Mouse (Mus musculus): Measurements from ENCODE around the gene Tiparp.

The Tiparp gene

DNA sequence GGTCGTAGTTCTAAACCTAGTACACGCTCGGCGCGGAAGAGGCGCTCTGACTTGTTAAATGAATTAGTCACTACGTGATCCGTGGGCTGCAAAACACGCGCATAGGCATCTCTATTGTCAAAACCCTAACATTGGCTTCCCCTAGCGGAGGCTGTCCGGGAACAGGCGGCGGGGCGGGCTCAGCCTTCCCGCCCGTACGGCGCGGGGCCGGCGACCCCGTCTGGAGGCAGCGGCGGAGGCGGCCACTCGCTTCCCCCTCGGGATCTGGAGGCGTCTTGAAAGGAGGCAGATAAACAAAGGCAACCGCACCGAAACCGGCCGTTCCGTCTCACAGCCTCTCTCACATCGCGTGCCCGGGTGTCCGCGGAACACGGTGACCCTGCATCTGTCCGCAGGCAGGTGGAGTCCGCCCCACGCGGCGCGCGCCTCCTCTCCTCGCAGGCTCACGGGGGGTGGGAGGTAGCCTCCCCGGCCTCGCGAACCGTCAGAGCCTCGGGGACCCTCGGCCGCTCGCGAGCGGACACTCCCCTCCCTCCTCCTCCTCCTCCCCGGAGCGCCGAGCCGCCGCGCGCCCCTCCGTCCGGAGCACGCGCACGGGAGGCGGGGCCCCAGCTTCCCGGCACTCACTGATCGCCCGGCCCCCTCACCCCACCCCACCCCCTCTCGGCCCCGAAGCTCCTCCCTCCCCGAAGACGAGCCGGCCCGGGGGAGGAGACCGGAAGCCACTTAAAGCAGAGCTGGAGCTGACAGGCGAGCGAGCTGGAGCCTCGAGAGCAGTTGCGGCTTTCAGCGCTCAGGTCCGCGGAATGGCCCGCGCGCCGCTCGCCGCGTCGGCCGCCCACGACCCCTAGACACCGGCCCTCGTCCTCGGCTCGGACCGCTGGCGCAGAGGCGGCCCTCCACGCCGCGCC lies at the start of gene Tiparp:
Gene Tiparp (plus strand): TSS at position 720 of the 911 bp plus-strand sequence.
- peak; percentile 99 for DNase-seq (ENCODE audit: inconsistent ontology term)

DNA sequence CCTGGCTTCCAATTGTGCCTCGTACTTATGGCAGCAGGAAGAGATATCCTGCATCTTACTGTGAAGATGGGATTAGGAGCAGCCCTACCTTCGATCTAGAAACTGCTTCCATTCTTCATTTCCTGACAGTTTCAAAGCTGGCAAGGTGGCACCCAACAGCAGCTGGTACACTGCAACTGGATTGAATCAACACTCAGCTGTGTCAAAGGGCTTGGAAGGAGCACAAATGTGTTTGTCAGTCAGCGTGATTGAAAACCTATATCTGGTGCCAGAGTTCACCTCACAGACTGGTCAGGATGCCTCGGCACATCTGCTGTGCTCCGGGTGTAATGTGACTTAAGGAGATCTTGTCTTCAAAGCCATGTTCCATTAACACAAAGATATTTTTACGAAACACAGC lies 47.5 kb upstream of the Tiparp start:
- no peak for DNase-seq (ENCODE audit: inconsistent ontology term)

DNA sequence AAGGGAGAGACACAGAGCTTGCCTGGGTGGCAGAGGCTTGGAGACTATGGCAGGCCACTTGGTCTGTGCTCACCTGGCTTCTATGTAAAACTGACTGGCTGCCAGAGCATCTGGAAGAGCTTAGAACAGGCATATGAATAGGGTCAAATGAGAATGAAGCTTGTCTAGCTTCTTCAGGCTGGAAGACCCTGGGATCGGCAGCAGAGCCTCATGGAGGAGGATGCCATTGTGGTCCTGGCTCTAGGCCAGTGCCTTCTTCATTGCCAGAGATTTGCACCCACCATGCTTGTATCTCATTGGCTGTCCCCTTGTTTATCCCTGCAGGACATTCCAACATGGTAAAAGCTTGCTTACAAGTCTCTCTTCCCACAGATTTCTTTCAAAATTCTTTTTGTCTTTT lies 45.9 kb upstream of the Tiparp start:
- peak; percentile 66 for DNase-seq (ENCODE audit: inconsistent ontology term)

DNA sequence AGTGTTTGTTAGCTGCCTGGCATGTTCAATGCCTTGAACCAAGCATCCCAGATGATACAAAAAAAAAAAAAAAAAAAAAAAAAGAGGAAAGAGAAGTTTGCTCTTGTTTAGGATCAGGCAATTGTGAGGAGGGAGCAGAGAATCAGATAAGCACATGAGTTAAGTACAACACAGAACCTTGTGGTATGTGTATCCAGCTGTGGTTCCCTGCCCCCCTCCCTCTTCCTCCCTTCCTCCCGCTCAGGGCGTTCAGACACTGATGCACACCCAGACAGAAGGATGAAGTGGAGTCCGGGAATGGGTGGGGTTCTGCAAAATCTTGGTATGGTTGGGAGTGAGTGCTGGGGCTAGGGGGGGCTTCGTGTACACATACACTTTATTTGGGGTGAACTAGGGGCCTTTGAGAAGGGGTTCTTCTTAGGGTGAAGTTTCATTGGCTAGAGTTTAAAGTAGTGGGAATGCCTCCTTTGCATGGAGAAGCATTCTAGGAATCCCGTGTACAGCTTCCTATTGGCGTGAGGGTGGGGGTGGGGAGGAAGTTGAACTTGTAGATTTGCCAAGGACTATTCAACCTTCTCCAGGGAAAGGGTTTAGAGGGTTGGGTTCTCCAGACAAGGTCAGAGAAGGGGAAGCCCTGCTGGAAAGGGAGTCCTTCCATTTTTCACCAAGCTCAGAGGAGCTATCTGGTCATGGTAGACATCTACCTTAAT lies 45.4 kb upstream of the Tiparp start:
- DNase-seq (ENCODE audit: inconsistent ontology term), result peak; percentile 5

DNA sequence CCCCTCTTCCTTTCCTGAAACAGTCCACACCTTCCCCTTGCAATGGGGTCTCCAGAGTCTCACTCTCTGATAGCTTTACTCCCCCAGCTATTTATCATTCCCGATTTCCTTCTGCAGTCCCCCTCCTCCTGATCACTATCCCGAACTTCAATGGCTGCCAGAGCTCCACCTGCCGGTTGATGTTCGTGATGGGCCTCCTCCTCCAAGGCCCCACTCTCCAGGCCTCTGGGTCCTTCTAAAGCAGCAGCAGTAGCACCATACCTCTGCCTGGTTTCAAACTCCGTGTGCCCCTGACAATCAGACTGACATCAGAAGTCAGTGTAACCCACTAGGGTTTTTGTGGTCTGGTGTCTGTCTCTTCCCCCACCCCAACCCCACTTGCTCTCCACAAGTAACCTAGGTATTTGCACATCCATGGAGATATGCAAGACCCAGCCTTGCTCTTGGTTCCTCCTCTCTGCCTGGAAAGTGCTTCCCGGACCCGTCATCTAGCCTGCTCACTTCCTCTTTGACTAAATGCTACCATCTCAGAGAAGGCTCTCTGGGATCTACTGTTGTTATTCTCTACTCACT lies 44.0 kb upstream of the Tiparp start:
- DNase-seq (ENCODE audit: inconsistent ontology term), result no peak

DNA sequence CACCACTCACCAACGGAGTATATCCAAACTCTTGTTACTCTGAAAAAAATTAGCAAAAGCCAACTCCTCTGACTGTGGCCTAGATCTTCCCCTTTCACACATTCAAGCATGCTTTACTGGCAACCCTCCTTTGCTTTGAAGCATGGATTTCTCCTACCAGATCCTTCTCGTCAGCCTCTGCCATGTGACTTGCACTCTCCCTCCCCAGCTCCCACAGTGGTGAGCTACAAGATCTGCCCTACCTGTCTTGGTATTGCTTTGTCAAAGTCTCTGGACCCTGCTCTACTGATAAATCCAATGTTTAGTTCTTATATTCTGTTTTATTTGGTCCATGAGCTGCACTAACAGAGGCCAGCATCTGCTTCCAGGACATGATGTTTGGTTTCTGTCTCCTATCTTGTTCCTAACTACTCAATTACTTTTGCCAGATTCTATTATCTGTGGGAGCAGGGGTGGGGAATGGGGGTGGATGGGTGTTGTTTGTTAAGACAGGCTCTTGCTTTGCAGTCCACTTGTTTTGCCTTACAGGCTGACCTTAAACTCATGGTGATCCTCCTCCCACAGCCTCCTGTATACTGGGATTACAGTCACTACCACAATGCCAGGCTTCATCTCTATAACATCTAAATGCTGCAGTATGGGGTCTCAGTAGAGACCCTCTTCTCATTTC lies 40.7 kb upstream of the Tiparp start:
- no peak for DNase-seq (ENCODE audit: inconsistent ontology term)

DNA sequence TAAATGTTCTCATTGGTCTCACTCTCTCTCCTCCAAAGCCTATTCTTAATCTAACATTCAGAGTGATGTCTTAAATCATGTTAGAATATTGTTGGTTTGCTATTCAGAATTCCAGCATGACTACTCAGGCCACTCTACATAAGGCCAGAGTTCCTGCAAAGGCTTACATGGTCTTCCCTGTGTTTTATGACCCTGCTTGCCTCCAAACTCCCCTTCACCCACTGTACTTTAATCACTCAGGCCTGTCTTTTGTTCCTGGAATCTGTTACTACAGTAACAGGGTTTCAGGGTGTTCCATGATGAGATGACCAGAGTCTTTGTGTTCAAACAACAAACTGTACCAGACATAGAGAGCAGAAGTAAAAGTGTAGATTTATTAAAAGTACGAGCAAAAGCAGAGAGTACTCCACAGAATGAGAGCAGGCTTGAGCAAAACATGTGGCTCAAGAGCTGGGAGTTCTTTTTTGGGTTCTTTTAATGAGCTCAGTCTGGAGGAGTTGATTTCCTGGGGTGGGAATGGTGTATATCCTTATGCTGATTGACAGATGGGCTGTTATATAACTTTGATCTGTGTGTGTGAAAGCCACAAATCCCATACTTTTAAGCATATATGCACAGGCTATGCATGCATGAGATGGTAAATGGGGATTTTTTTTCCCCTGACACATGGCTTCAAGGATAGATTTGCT lies 39.5 kb upstream of the Tiparp start:
- DNase-seq (ENCODE audit: inconsistent ontology term), result no peak

DNA sequence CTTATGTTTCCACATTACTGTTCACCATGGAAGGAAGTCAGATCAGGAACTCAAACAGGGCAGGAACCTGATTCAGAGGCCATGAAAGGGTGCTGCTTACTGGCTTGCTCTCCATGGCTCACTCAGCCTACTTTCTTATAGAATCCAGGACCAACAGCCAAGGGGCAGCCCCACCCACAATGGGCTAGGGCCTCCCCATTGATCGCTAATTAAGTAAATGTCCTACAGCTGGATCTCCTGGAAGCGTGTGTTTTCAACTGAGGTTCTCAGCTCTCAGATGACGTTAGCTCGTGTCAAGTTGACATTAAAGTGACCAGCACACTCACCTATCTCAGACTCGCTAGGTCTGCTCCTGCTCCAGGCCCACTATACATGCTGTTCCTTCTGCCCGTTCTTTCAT lies 38.6 kb upstream of the Tiparp start:
- no peak for DNase-seq (ENCODE audit: inconsistent ontology term)

DNA sequence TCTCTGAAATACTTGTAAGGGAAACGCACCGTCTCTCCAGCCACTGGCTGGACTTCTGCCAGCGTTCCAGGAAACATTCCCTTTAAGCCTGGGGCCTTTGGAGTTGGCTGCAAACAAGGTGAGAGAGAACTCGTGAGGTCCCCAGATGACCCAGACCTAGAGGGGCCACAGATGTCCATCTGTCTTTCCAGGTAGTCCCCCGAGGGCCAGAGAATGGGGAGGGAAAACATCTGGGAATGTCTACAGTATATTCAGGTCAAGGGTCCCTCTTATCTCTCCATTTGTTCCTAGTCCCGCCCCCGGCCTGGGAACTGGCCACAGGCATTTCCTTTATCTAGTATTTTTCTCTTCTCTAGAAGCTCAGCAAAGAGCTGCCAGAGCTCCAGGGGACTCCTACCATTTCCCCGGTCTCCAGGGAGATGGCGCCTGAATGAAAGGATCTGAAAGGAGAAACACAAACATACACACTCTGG lies 33.9 kb upstream of the Tiparp start:
- no peak for DNase-seq (ENCODE audit: inconsistent ontology term)

DNA sequence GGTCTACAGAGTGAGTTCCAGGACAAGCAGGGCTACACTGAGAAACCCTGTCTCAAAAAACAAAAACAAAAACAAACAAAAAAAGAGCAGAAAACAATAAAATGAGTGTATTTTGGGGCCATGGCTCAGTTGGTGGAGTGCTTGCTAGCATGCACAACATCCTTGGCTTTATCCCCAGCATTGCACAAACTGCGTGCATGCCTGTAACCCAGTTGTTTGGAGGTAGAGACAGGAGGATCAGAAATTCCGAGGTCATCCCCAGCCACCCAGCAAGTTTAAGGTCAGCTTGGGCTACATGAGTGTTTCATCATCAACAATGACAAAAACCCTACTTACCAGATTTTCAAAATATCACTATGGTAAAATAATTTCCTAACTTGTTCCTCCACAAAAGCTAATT lies 20.4 kb upstream of the Tiparp start:
- DNase-seq (ENCODE audit: inconsistent ontology term), result no peak

DNA sequence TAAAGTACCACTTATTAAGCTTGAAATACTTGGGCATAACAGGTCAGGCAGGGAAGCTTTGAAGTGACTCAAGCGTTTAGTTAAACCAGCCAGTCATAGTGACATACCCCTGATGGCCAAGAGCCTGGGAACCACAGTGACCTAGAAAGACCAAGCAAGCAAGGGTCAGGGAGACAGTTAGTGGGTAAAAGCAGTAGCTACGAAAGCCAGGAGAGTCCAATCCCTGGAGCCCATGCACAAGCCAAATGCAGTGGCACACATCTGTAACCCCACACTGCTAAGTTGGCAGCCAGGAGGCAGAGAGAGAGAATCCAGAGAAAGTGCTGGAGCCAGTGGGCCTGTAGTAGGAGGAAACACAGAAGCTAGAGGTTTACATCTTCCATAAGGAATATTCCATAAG lies 17.6 kb upstream of the Tiparp start:
- DNase-seq (ENCODE audit: inconsistent ontology term), result no peak

DNA sequence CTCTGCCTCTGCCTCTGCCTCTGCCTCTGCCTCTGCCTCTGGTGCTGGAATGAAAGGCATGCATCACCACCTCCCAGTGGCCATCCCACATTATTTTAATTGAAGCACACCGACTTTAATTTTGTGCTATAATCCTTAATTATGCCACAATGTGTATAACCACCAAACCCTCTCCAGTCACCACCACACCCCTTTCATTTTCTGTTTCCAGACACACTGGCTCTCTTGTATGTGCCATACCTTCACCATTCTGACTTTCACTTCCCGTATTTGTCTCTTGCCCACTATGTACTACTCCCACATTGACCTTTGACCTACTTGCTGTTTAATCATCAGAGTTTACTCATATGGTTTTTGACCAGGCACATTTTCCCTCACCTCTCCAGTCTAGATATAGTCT lies 12.5 kb upstream of the Tiparp start:
- DNase-seq (ENCODE audit: inconsistent ontology term), result no peak

DNA sequence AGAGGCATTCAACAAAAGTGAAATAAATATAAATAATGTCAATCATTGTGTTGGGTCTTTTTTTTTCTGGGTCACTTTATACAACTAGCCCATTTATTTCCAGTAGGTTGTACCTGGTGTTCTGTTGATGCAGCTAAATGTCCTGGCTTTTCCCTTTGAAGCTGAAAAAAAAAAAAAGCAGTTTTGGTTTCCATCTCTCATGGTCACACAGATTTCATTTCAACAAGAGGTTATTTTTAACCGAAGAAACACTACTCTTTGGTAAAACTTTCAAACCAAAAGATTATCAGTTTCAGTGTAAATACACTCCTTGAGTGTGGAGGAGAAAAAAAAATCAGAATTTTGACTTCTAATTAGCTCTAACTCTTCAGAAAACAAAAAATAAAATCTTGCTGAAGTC lies 11.7 kb upstream of the Tiparp start:
- no peak for DNase-seq (ENCODE audit: inconsistent ontology term)

DNA sequence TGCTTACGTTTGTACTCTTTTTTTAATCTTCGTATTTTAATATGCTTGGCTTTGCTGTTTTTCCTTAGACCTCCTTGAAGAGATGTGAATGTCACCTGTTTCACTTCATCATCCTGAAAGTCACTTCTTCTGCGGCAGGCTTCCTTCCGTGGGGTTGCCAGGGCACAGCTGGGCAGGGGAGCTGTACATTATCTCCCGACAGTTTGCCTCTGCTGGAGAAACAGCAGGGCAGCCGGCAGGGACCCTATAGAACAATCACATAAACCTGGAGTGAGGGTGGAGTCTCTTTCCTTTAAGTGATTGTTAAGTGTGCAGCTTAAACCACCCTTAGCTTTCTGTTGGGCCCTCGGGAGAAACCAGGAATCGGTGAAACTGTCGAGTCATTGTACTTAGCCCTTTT lies 11.1 kb upstream of the Tiparp start:
- no peak for DNase-seq (ENCODE audit: inconsistent ontology term)

DNA sequence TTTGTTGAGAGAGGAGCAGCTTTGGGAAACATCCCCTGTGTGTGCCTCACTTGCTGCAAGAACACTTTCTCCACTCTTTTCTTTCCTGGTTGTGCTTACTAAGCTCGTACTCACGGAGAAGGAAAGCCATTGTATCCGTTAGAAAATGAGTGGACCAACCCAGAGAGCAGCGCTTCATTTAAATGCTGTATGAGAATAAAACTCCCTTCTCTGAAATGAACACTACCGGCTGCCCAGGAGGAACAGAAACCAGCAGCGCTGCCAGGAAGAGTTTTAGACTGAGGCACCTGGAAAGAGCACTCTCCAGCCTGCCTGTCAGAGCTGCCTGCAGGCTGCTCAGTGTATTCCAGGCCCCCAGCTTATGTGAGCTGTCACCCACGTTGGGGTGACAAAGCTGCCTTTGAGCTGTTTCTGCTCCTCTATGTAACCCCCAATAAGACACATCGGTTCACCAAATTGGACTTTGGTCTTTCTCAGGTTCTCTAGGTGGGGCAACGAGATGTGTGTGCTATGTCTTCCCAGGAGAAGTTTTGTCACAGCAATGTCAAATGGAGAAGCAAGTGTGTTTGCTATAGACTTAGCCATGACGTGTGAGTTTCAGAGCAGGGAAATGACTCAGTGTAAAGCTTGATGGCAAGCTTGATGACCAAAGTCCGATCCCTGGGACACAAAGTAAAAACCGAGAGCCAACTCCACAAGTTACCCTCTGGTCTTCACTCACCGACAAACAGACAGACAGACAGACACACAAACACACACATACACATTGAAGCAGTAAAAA lies 10.3 kb upstream of the Tiparp start:
- no peak for DNase-seq (ENCODE audit: inconsistent ontology term)

DNA sequence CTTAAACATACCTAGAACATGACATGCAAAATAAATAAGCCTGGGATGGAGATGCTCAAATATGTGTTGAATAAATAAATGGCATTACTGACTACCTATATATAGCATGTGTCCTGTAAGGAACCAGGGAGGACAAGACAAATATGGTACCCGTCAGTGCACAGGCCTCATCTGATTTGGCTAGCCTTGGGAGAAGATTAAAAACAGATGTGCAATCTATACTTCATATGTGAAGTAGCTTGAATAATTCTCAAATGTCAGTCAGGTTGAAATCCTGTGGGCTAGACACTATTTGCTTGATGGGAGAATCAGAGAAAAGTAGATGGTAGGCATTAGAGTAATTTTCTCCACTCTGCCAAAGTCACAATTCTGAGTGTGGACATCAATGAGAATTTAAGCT lies 6.8 kb upstream of the Tiparp start:
- DNase-seq (ENCODE audit: inconsistent ontology term), result no peak

DNA sequence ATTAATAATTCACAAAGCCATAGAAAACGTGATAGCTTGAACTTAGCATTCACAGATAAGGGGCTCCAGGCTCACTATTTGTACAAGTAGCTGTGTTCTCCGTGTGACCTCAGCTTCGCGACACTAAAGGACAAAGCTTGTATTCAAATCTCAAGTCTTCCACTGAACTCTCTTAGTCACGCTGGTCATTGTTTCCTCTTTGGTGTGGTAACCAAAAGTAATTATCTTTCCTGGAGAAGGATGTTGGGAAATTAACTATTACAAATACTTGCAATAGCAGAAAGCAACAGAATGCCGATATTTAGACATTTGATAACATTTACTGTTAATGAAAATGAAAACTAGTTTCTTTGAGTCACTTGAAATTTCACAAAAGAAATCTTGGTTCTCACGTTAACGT lies 4.8 kb upstream of the Tiparp start:
- DNase-seq (ENCODE audit: inconsistent ontology term), result no peak

DNA sequence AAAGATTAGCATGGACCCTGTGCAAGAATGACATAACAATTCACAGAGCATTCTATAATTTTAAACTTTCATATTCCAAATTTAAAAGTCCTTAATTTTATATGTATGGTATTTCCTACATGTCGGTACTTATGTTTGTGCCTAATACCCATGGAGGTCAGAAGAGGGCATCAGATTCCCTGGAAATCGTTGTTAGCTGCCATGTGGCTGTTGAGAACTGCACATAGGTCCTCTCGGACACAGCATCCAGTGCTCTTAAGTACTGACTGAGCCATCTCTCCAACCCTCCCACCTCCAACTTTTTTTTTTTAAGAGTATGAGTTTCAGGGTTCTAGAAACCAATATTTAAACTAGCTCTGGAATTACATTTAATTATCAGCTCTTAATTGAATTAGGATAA lies 2.5 kb upstream of the Tiparp start:
- DNase-seq (ENCODE audit: inconsistent ontology term), result no peak

DNA sequence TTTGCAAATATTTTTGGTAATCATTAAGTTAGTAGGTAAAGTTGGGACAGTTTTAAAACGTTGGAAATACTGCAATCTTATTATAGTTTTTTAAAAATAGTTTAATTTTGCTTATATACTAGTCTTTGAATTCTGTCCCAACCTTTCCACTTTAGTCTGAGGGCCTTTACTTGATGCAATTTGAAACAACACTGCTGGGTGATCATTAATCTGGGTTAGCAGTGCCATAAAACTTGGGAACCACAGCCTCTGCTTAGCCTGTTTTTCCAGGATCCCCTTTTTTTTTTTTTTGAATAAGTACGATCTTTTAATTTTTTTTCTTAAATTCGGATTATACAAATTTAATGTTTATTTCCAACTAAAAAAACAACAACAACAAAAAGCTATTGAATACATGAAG lies 1.0 kb upstream of the Tiparp start:
- no peak for DNase-seq (ENCODE audit: inconsistent ontology term)

DNA sequence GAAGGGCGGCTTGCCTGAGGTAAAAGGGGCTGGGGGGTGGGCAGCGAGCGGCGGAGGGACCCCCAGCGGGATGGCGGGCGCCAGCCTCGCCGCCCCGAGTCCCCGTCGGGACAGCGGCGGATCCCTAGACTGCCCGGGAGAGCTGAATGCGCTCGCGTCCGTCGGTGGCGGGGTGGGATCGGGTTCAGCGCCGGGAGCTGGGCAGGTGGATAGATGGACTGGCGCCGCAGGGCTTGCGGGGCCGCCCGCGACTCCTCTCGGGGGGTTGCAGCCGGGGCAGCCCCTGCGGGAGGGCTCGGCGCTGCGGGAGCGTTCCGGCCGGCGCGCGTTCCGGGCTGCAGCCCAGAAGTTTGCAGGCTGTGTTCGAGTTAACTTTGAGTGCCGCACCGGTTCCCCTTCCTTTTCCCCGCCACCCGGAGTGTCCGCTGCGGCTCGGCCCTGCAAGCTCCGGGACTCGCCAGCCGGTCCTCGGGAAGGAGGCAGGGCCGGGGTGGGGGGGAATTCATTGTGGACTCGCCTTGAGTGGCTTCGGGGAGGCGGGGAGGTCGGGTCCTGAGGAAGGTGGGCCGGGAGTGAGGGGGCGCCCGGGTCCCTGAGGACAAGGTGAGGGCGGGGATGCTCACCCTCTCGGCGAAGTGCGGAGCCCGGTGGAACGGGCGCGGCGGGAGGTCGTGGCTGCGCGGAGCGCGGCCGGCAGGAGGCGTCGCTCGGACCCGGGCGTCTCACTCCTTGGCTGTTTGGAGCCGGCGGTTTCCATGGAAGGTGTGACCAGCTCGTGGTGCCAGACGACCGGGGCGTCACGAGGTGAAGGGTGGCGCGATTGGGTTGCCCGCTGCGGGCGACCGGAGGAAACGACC lies 632 bp downstream of the Tiparp start:
- peak; percentile 80 for DNase-seq (ENCODE audit: inconsistent ontology term)
